Mouse (Mus musculus): Measurements from ENCODE around the gene Zcchc7. TPM values are rescaled to one million over a fixed set of nuclear protein-coding genes. Genes with fewer than 3 reads are reported as not detected.

Zcchc7 gene
- polyA plus RNA-seq, 1 experiment = 0.90 TPM

- peaks cover 11% of the 10 kb centered on the region for H3K36me3 ChIP-seq (ENCODE audit: control insufficient read depth)
- TF ChIP-seq TAL1 (IDR thresholded peaks at IDR 0.05; ENCODE audit: low read length) = no peak
- TF ChIP-seq GATA1 (IDR thresholded peaks at IDR 0.05; ENCODE audit: low read length) = no peak
- H3K27me3 ChIP-seq (ENCODE audit: control insufficient read depth) = no peaks in the 10 kb centered on the region
- H3K4me3 ChIP-seq (replicated peaks) = no peak overlapping the region
- H3K9me3 ChIP-seq (ENCODE audit: control insufficient read depth, low read length) = no peaks in the 10 kb centered on the region
- peaks cover 25% of the 10 kb centered on the region for H3K4me1 ChIP-seq (ENCODE audit: control insufficient read depth)
These were observed 165.2 kb downstream of the Zcchc7 start for GRCm38 (mm10) chr4:44920831-44921230.

GRCm38 (mm10) chr4:44922466-44923128, 166.9 kb downstream of the Zcchc7 start:
- H3K4me1 ChIP-seq (ENCODE audit: control insufficient read depth) = peaks cover 21% of the 10 kb centered on the region
- TF ChIP-seq TAL1 (IDR thresholded peaks at IDR 0.05; ENCODE audit: low read length) (no peak), GATA1 (IDR thresholded peaks at IDR 0.05; ENCODE audit: low read length) (no peak)

GRCm38 (mm10) chr4:44923129-44923481, 167.4 kb downstream of the Zcchc7 start:
- Histone ChIP-seq H3K36me3 (ENCODE audit: control insufficient read depth) (peaks cover 26% of the 10 kb centered on the region), H3K4me3 (replicated peaks) (no peak overlapping the region), H3K4me1 (ENCODE audit: control insufficient read depth) (peaks cover 17% of the 10 kb centered on the region), H3K9me3 (ENCODE audit: control insufficient read depth, low read length) (no peaks in the 10 kb centered on the region), H3K27me3 (ENCODE audit: control insufficient read depth) (no peaks in the 10 kb centered on the region)
- TF ChIP-seq TAL1 (IDR thresholded peaks at IDR 0.05; ENCODE audit: low read length) = no peak
- TF ChIP-seq GATA1 (IDR thresholded peaks at IDR 0.05; ENCODE audit: low read length) = no peak

More at GRCm38 (mm10) chr4:44922466-44923128, 166.9 kb downstream of the Zcchc7 start:
- H3K9me3 ChIP-seq (ENCODE audit: control insufficient read depth, low read length) = no peaks in the 10 kb centered on the region
- H3K4me3 ChIP-seq (replicated peaks) = no peak overlapping the region
- no peaks in the 10 kb centered on the region for H3K27me3 ChIP-seq (ENCODE audit: control insufficient read depth)
- peaks cover 23% of the 10 kb centered on the region for H3K36me3 ChIP-seq (ENCODE audit: control insufficient read depth)

GRCm38 (mm10) chr4:44927934-44928333, 172.3 kb downstream of the Zcchc7 start:
- peaks cover 52% of the 10 kb centered on the region for H3K36me3 ChIP-seq (ENCODE audit: control insufficient read depth)
- H3K9me3 ChIP-seq (ENCODE audit: control insufficient read depth, low read length) = no peaks in the 10 kb centered on the region
- TF ChIP-seq TAL1 (IDR thresholded peaks at IDR 0.05; ENCODE audit: low read length) = no peak
- TF ChIP-seq GATA1 (IDR thresholded peaks at IDR 0.05; ENCODE audit: low read length) = no peak
- H3K4me1 ChIP-seq (ENCODE audit: control insufficient read depth) = peaks cover 16% of the 10 kb centered on the region
- H3K4me3 ChIP-seq (replicated peaks) = no peak overlapping the region
- H3K27me3 ChIP-seq (ENCODE audit: control insufficient read depth) = no peaks in the 10 kb centered on the region

GRCm38 (mm10) chr4:44928790-44929189, 173.1 kb downstream of the Zcchc7 start:
- Histone ChIP-seq H3K27me3 (ENCODE audit: control insufficient read depth) (no peaks in the 10 kb centered on the region), H3K36me3 (ENCODE audit: control insufficient read depth) (peaks cover 59% of the 10 kb centered on the region), H3K4me1 (ENCODE audit: control insufficient read depth) (peaks cover 8% of the 10 kb centered on the region), H3K9me3 (ENCODE audit: control insufficient read depth, low read length) (no peaks in the 10 kb centered on the region), H3K4me3 (replicated peaks) (no peak overlapping the region)
- no peak for TF ChIP-seq TAL1 (IDR thresholded peaks at IDR 0.05; ENCODE audit: low read length)
- no peak for TF ChIP-seq GATA1 (IDR thresholded peaks at IDR 0.05; ENCODE audit: low read length)

GRCm38 (mm10) chr4:44930406-44930805, 174.7 kb downstream of the Zcchc7 start:
- Histone ChIP-seq H3K4me1 (ENCODE audit: control insufficient read depth) (peaks cover 5% of the 10 kb centered on the region), H3K36me3 (ENCODE audit: control insufficient read depth) (peaks cover 58% of the 10 kb centered on the region), H3K9me3 (ENCODE audit: control insufficient read depth, low read length) (no peaks in the 10 kb centered on the region), H3K27me3 (ENCODE audit: control insufficient read depth) (no peaks in the 10 kb centered on the region), H3K4me3 (replicated peaks) (no peak overlapping the region)
- TF ChIP-seq TAL1 (IDR thresholded peaks at IDR 0.05; ENCODE audit: low read length) = no peak
- TF ChIP-seq GATA1 (IDR thresholded peaks at IDR 0.05; ENCODE audit: low read length) = no peak

GRCm38 (mm10) chr4:44931732-44932131, 176.1 kb downstream of the Zcchc7 start:
- Histone ChIP-seq H3K9me3 (ENCODE audit: control insufficient read depth, low read length) (no peaks in the 10 kb centered on the region), H3K4me3 (replicated peaks) (no peak overlapping the region), H3K4me1 (ENCODE audit: control insufficient read depth) (peaks cover 5% of the 10 kb centered on the region), H3K27me3 (ENCODE audit: control insufficient read depth) (no peaks in the 10 kb centered on the region), H3K36me3 (ENCODE audit: control insufficient read depth) (peaks cover 46% of the 10 kb centered on the region)
- TF ChIP-seq TAL1 (IDR thresholded peaks at IDR 0.05; ENCODE audit: low read length) = no peak
- TF ChIP-seq GATA1 (IDR thresholded peaks at IDR 0.05; ENCODE audit: low read length) = no peak

- Histone ChIP-seq H3K36me3 (ENCODE audit: control insufficient read depth) (peaks cover 3% of the 10 kb centered on the region; the same call in 1 of the 2 replicates), H3K4me3 (replicated peaks) (no peak overlapping the region), H3K9me3 (ENCODE audit: control insufficient read depth, low read length) (no peaks in the 10 kb centered on the region), H3K27me3 (ENCODE audit: control insufficient read depth) (no peaks in the 10 kb centered on the region; the same call in 1 of the 2 replicates), H3K4me1 (ENCODE audit: control insufficient read depth) (peaks cover 7% of the 10 kb centered on the region)
- TF ChIP-seq GATA1 (IDR thresholded peaks at IDR 0.05; ENCODE audit: low read length) (no peak), TAL1 (IDR thresholded peaks at IDR 0.05; ENCODE audit: low read length) (no peak)
These were observed 183.0 kb downstream of the Zcchc7 start for GRCm38 (mm10) chr4:44938359-44939340.

Measured in erythroblast, embryonic 14.5 days (primary cell).